Mouse (Mus musculus): ENCODE data around the gene Gm17334. TPM values are rescaled to one million over a fixed set of nuclear protein-coding genes. Genes with fewer than 3 reads are reported as not detected.

Gene Gm17334
- polyA plus RNA-seq, 1 experiment from 2014 or later: 0.13 TPM

DNA sequence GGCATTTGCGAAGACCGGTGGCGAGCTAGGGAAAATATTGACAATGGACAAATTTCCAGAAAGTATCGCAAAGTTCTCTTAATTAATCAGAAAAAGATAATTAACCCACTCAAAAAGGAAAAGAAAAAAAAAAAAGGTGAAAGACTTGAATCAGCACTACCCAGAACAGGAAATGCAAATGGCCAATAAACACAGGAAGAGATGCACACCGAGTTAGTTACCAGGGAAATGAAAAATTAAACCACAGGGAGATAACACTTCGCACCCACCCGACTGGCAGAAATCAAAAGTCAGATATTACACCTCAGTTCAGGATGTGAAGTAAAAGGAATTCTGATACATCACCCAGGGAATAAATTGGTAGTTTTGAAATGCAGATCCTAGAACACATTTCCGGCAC lies 40.7 kb downstream of the Gm17334 start:
- no peak overlapping the region for H3K27ac ChIP-seq
- no peaks in the 10 kb centered on the region for H3K9me3 ChIP-seq (replicated peaks)
- H3K4me2 ChIP-seq: no peak overlapping the region
- no peak for ATAC-seq
- no peaks in the 10 kb centered on the region for H3K27me3 ChIP-seq (replicated peaks)
- H3K36me3 ChIP-seq: no peaks in the 10 kb centered on the region
- WGBS (ENCODE audit: insufficient replicate concordance): 59% methylated on average over 8 of the region's 8 CpGs
- H3K4me1 ChIP-seq: 0 out of 2 replicates have a peak, but pooled peaks cover 7% of the 10 kb centered on the region
- H3K9ac ChIP-seq: no peak overlapping the region
- H3K4me3 ChIP-seq: no peak overlapping the region

DNA sequence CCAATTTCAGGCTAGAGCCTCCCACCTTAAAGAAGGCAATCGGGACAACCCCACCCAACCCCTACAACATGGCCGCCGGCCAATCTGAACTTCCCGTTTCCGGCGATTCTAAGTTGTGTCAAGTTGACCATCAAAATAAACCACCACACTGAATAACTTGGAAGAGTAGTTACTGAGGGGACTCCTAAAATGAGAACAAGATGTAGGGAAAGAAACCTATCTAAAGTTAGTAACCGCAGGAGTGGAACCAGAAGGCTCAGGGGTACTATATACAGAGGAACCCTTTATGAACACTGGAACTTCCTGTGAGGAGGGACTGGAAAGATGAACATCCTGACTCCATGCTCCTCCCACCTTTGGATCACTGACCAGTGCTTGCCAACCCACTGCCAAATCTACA lies 41.5 kb downstream of the Gm17334 start:
- Histone ChIP-seq H3K36me3 (no peaks in the 10 kb centered on the region), H3K27me3 (replicated peaks) (no peaks in the 10 kb centered on the region), H3K4me2 (no peak overlapping the region), H3K9me3 (replicated peaks) (no peaks in the 10 kb centered on the region), H3K4me1 (0 out of 2 replicates have a peak, but pooled peaks cover 5% of the 10 kb centered on the region), H3K4me3 (no peak overlapping the region), H3K9ac (no peak overlapping the region), H3K27ac (no peak overlapping the region)
- no peak for ATAC-seq
- 85% methylated on average over 7 of the region's 7 CpGs for whole genome bisulfite sequencing (ENCODE audit: insufficient replicate concordance)

Small RNA genes lying within 50 kb of the gene (microRNA-seq; reads per million reads assigned to microRNA genes)
- gene Mir7671: not detected

Other genes starting within 250 kb of the Gm17334 start
- gene Kif3a, start 205.8 kb downstream of the Gm17334 start, polyA plus RNA-seq (2016; fragmentation: Nextera tagmentation; extraction: Ambion mirVana): 13.7 and 14.5 TPM in 2 replicates
- gene Il4, start 154.5 kb downstream of the Gm17334 start, polyA plus RNA-seq (2016; fragmentation: Nextera tagmentation; extraction: Ambion mirVana): 0.81 TPM in 2 replicates
- gene Il13, start 138.5 kb downstream of the Gm17334 start, polyA plus RNA-seq (2016; fragmentation: Nextera tagmentation; extraction: Ambion mirVana): not detected in 2 replicates
- 25.6 TPM in 2 replicates for gene Rad50, start 65.9 kb downstream of the Gm17334 start, polyA plus RNA-seq (2016; fragmentation: Nextera tagmentation; extraction: Ambion mirVana)
- not detected in 2 replicates for gene Il5, start 52.4 kb downstream of the Gm17334 start, polyA plus RNA-seq (2016; fragmentation: Nextera tagmentation; extraction: Ambion mirVana)
- 7.3 and 7.5 TPM in 2 replicates for gene Irf1, start 3.2 kb downstream of the Gm17334 start, polyA plus RNA-seq (2016; fragmentation: Nextera tagmentation; extraction: Ambion mirVana)
- gene Gm12216, start 86.1 kb upstream of the Gm17334 start, polyA plus RNA-seq (2016; fragmentation: Nextera tagmentation; extraction: Ambion mirVana): 0.30 and 0.83 TPM in 2 replicates
- 2.4 and 3.3 TPM in 2 replicates for gene Slc22a5, start 118.5 kb upstream of the Gm17334 start, polyA plus RNA-seq (2016; fragmentation: Nextera tagmentation; extraction: Ambion mirVana)
- 1.4 and 1.7 TPM in 2 replicates for gene Slc22a21, start 207.1 kb upstream of the Gm17334 start, polyA plus RNA-seq (2016; fragmentation: Nextera tagmentation; extraction: Ambion mirVana)

All from liver, embryonic 12.5 days (tissue).